Mouse (Mus musculus) mature B cell (primary cell): Measurements from ENCODE around the gene Tlr3.

Experiments
- in situ Hi-C: fragments of 300-500 bp; cut with MboI; formaldehyde crosslinking; loops from 2 replicates; pipeline ENCODE4 v1.14.3; 2019

Gene Tlr3

DNA sequence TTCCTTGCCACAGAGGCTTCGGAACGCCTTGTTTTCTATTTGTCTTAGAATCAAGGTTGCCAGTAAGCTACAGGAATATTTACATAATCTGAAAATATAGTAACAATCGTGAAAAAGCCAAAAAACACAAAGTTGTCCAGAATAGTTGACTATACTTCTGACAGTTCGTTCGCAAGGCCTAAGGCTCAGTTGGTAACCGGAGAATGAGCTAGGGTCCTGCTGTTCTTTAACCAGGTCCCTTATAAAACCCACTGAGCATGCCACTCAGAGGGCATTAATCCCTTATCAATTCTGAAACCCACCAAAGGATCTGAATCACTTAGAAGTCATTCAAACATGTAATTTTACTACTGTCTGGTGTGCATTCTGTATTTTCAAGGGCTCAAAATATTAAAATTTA, 55.1 kb downstream of the Tlr3 start:
- in situ Hi-C loops = no loop called here
